Mouse (Mus musculus): Measurements from ENCODE around the gene Igdcc3.

GRCm38 (mm10) chr9:65157631-65158030, 16.6 kb downstream of the Igdcc3 start:
- no peak for TF ChIP-seq GATA1 (IDR thresholded peaks at IDR 0.05; ENCODE audit: borderline replicate concordance, low read length)
- no peak for TF ChIP-seq FLI1 (IDR thresholded peaks at IDR 0.05; ENCODE audit: low read length)

Measured in megakaryocyte, embryonic 14.5 days (primary cell).